Mouse (Mus musculus): ENCODE data around the gene Qtrt1.

DNA sequence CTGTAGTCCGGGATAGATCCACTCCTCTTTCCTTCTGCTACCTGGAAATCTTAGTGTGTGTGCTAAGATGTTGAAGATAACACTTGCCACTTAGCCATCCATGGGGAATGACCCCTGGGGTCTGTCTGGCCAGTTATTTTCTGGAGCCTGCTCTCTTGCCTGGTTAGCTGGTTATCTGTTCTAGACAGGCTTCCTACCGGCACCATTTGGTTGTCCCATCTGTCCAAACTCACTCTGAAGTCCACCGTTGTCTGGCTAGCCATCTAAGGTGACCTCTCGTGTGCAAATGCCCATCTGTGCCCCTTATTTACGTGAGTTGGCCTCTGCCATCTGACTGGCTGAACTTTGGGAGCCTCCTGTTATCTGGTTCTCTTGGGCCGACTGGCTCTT lies 13.9 kb downstream of the Qtrt1 start:
- no peak for TF ChIP-seq POLR2A (IDR thresholded peaks at IDR 0.05; ENCODE audit: low read depth, low read length)
- no peak for TF ChIP-seq CTCF (IDR thresholded peaks at IDR 0.05; ENCODE audit: extremely low read depth, insufficient read depth, insufficient read length, insufficient replicate concordance)
